Mouse (Mus musculus) telencephalon, adult 2 months (tissue): ENCODE results near the gene Mrrf.
A peak's percentile ranks its signal among the peaks of the same experiment; 100 is the strongest.
"Not testable (repeated sequence)": the region's sequence is repeated elsewhere in the genome, so short reads cannot be mapped to it uniquely, and the experiment has no call there.

Experiments
- DNase-seq: peaks from one replicate; pipeline ENCODE4 v3.0.0-alpha.2; 2011; ENCODE audit warnings: low read depth, low spot score

Mrrf gene

GRCm38 (mm10) chr2:36129051-36129450 is 7.1 kb upstream of the Mrrf start:
- DNase-seq, result no peak

DNA sequence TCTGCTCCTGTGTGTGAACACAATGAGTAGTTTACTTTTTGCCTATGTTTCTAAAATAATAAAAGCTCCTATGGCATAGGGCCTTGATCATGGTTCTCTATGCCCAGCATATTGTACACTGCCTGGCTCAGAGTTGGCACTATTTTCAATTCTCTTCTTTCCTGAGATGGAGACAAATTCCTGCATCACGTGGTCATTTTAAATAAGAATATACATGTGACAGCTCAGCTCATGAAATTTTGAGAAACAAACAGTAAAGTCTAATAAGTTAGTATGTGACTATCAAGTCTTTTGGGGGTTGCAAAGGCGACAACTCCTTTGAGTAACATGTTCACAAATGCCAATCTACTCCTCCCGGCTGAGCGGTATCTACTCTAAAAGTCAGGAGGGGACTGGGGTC is 302 bp upstream of the Mrrf start:
- DNase-seq, result no peak

DNA sequence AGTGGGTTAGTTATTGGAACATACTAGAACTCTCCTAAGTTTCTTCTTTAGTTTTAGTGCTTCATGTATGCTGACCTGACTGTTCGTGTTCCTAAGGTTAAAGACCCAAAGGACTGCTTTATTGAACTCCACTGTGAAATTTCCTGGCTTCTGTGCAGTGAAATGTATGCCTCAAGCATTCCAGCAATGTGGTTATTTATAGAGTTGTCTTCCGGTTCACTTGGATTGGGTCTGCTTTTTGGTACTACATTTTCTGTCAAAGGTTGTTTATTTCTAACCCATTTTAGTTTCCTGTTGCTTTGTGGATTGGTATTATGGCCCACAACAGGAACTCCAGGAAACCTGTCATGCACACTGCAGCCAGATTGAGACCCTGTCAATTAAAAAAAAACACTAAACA is 2.9 kb downstream of the Mrrf start:
- no peak for DNase-seq

DNA sequence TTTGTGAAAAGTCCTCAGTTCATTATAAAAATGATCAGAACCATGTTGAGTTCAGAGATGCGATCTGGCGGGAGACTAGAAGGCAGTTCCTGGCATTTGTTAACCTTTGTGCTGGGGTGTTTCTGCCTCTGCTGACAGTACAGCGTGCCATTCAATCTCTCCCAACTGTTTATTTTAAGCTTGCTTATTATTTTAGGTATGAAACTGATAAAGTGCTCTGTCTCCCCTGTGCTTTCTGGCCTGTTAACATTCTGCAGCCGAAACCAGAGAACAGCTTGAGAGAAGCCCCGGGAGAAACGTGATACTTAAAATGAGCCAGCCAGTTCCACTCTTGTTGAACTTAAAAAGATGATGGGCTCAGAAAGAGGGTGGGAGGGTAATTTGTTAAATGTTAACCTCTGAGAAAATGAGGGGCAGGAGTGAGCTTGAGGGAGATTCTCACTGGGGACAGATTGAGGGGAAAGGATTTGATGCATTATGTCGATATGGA is 12.7 kb downstream of the Mrrf start:
- DNase-seq, result no peak

GRCm38 (mm10) chr2:36152401-36152800 is 16.2 kb downstream of the Mrrf start:
- not testable (repeated sequence) for DNase-seq

DNA sequence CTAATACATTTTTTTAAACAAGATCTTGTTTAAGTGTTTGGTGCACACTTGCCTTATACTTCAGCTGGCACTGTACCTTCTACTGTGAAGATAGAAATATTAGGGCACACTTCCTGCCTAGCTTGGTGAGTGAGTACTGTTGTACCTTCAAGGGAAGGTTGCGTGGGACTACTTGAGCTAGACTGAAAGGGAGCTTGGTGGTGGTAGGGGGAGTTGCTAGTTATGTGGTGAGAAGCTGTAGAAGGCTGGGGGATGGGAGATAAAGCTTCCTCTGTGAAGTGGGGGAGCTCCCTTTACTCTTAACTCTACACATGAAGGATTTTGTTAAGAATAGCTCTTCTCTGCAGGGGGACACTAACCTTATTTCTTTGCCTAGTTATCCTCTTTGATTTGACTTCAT is 21.3 kb downstream of the Mrrf start:
- DNase-seq, result no peak

DNA sequence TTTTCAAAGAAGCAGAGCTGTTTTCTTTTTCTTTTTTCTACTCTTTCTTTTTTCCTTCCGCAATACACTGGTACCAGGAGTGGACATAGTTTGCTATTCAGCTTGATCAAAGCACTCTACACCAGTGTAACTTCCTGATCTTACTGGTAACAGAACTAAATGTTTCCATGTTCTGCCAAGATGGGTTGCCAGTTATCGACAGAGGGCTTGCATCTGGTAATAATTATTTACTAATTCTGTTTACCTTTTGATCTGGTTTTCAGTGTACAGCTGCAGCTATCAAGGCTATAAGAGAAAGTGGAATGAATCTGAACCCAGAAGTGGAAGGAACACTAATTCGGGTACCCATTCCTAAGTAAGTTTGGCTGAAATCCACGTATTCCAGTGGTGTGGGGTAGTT is 23.1 kb downstream of the Mrrf start:
- DNase-seq, result no peak

DNA sequence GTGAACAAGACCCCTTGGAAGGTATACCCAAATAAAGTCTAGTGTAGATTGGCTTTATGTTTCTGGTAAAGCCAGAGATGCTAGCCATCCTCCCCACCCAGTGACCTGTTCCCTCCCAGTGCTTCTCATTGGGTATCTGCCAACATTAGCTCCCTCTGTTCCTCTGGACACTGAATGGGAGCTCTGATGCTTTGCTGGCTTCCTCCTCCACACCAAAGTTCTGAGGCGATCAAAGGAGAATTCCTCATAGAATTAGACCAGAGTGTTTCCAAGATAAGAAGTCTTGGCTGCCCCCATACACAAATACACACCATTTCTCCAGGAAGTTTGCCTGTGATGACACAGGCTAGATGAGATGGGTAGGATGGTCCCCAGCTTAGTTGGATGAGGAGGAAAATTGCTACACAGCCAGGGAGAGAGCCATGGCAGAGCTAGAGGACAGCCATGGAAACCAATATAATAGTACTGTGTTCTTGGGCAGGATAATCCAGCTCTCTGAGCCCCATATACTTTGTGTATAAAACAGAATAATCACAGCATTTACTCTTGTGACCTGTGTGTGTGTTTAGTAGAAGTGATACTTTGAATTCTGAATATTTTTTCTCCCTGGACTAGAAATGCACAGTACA is 31.9 kb downstream of the Mrrf start:
- DNase-seq, result no peak

- DNase-seq, result no peak
Measured at GRCm38 (mm10) chr2:36169176-36169575, 33.0 kb downstream of the Mrrf start.

GRCm38 (mm10) chr2:36172136-36172535 is 35.9 kb downstream of the Mrrf start:
- DNase-seq, result no peak

GRCm38 (mm10) chr2:36172574-36172973 is 36.4 kb downstream of the Mrrf start:
- DNase-seq, result no peak

DNA sequence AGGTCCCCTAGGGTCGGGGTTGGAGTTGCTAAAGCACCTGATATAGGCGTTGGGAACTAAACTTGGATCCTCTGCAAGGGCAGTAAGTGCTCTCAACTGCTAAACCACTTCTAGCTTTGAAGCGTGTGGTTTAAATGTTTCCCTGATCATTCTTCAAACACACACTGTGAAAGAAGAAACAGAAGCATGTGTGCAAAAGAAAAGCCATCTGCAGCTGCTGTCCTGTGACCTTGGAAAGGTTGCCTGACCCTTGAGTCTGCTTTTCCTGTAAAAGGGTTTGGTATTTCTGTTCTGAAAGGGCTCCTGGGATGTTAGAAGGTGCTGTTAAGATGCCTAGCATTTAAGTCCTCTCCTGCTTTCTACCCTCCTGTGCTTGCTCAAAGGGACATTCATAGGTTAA is 43.3 kb downstream of the Mrrf start:
- no peak for DNase-seq

DNA sequence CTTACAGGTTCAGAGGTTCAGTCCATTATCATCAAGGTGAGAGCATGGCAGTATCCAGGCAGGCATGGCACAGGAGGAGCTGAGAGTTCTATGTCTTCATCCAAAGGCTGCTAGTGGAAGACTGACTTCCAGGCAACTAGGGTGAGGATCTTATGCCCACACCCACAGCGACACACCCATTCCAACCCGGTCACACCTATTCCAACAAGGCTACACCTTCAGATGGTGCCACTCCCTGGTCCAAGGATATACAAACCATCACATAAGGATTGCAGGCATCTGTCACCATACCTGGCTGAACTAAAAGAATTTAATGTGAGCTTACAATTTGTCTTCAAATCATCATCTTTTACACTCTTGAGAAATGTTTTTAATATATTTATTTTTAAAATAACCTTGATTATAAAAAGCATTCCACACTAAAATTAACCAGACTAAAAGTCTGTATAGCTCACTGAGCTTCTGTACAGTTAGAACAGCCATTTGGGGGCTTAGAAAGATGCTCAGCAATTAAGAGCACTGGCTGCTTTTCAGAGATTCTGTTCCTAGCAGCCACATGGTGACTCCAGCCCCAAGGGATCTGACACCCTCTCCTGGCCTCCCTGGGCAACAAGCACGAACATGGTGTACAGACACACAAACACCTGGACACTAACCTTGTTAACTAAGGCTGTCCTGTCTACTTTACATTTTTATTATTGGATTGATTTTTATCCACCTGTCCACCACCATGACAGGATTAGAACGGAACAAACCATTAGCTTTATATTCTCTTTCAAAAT is 45.6 kb downstream of the Mrrf start:
- DNase-seq, result not testable (repeated sequence)

DNA sequence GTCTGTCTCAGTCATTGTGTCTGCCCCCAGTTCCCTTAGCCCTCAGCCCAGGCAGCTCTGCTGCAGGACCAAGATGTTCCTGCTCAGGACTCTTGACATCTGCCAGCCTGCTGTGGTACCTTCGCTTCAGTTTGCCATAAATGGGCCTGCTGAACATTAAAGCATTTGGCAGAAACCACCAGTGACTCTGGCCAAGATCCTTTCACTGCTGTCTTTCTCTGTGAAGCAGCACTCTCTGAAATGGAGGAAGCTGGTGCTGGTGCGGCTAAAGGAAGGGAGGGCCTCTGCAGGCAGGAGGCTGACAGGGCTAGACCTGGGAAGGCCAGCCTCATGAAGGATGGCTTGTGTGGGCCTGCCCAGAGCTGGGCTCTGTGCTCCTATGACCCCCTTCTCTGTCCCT is 47.1 kb downstream of the Mrrf start:
- DNase-seq, result no peak

GRCm38 (mm10) chr2:36184192-36184591 is 48.0 kb downstream of the Mrrf start:
- no peak for DNase-seq

DNA sequence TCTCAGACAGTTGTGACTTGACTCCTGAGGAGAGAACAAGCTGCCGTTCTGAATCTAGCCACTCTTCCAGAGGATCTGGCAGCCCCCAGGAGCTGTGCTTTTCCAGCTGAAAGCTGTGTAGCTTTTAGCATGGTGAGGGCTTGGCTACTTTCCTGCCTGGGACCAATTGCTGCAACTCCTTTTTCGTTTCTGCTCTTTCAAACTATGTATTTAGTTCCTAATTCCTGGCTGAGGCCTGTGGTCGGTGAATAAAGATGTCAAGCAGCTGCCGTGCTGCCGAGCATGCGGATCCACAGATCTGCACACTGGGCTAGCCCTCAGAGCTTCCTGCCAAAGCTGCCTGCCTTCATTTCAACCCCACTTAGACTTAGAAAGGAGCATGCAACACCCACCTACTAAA is 48.7 kb downstream of the Mrrf start:
- DNase-seq, result no peak

DNA sequence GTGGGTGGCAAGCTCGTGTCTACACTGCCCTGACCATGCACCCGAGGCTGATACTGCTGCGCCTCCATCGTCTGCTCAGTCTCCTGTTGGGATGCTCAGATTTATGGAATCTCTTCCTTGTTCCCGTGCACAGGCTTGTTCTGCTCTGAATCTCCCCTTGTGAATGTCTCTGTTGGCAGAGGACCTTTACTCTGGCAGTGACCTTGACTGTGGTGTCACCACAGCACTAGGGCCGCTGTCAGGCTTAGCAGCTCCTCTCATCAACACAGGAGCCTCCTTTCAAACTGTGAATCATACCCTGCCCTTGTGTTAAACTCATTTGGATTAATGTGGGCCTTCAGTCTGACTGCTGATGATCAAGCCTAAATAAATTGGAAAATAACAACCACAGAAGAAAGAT is 53.0 kb downstream of the Mrrf start:
- not testable (repeated sequence) for DNase-seq

DNA sequence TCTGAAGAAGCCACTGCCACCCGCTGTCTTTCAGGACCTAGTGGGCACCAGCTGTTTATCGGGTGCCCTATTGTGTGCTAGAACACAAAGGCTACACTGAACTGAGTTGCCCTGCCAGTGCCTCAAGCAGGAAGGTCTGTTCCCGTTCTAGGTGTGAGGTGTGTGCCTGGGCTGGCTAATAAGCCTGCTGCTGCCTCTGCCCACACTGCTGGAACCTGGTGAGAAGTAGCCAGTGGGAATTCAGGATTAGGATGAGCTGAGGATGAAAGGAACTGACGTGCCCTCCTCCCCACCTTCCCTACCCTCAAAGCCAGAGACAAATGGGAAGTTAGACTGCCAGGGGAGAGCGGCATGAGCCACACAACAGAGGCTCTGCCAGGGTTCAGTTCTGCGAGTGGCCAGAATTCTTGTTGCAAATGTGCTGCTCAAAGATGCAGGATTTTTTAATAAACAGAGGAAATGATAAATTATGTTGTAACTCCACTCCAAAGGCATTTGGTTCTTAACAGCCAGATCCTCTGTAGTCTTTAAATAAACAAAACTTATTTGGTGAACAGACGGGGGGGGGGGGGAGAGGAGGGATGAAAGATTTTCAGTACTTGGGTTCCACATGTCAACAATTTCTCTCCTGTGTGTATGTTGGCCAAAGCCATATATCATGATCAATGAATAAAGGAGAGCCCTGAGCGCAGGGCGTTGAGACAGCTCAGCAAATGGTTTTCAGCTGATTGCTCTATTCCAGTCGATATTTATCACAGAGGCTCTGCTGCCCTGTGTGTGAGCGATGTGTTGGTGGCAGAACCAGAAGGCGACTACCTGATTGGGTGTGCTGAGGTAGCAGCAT is 55.1 kb downstream of the Mrrf start:
- DNase-seq, result no peak

DNA sequence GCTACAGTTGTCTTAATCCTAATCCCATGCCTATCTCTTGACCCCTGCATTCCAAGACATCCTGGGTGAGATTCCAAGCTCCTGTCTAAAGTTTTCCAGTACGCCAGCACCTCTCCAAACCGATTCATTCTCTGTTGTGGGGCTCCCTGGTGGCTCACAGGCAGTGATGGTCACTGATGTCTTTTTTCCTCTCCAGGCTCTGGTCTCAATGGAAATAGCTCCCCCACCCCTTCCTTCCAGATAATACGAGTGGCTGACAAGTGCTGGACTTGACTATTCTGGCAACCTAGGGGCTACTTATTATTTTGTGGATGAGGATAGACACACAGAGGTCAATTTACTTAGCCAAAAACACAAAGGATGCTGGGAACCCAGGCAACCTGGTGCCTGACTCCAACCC is 60.8 kb downstream of the Mrrf start:
- no peak for DNase-seq

DNA sequence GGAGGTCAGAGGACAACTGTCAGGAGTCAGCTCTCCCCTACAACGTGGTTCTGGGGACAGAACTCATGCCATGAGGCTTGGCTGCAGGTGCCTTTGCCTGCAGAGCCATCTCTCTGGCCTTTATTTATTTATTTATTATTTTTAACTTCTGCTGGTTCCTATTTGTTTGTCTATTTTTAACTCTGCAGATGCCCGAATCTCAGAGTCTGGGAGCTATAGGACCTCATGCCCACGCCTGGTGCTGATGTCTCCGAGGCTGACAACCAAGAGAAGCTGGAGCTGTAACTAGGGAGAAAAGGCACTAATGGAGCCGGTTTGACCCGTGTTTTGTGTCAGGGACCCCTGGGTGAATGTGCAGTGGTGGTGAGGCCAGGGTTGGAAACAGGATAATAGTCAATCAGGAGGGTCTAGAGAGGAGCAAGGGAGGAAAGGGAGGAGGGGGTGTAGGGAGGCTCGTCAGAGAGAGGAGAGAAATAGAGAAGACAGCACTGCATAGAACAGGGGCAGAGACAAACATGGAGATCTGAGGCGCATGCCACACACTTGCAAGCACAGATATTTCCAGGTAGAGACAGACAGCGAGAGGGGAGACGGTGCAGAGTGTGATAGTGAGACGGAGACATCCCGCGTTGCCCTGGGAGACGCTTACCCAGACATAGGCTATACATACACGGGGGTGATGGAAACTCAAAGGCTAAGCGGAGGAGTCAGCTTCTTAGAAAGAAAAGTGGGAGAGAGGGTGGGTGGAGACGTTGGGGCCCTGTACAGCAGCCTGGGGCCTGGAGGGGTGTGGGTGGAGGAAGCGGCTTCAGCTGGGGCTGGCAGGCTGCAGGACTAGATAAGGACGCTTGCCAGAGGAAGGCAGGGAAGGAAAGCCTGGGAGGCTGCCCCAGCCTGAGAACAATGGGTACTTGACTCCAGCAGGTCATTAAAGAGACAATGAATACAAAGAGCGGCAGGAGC is 62.0 kb downstream of the Mrrf start:
- DNase-seq, result peak; percentile 84

DNA sequence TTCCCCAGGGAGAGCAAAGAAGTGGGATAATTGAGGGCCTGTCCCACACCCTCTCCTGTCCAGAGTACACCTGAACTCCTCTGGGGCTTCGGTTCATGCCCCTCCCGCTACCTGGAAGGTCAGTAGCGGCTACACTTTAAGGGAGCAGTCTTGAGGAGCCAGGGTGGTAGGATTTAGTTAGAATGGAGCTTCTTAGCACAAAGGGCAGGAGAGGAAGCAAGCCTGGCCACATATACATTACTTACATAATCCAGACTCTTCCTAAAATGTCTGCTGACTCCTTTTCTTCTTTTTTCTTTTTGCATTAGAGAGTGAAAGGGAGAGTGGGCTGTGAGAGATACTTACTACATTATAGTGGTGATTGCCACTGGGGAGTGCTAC is 62.7 kb downstream of the Mrrf start:
- no peak for DNase-seq
